Mouse (Mus musculus): ENCODE data around the gene Lrrn3.

DNA sequence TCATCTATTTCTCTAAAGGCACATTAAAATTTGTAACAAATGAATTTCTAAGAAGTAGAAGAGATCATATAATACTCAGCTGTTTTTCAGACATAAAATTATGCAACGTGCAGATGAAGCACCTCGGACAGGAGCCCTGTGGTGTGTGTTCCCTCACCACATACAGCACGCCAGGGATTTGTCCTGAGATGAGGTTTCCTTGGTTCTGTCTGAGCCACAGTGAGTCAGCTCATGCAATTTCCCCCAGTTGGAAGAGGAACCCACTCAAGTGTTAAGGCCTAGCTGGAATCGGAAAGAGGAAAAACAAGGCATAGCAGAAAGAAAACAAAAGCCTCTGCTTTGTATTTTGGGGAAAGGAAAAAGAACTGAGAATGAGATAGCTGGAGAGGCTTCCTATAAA, 22.4 kb upstream of the Lrrn3 start:
- TF ChIP-seq POLR2A (IDR thresholded peaks at IDR 0.05; ENCODE audit: low read depth, low read length) (no peak), CTCF (conservative IDR thresholded peaks at IDR 0.05; ENCODE audit: insufficient read depth, insufficient read length, low read depth, low read length) (no peak)

All from kidney, adult 2 months (tissue).